7 mouse cellular contexts compared by ENCODE assay signal in genomic region chr16:92761968-92762521, GRCm38 (mm10).
DNase-seq lines count a peak whose midpoint lies in the region; ATAC-seq lines count a peak whose summit lies in the region.

No protein-coding gene starts in this region.

- no peak overlapping the region for H3K4me3 ChIP-seq in lung, embryonic 15.5 days

- ATAC-seq in lung, embryonic 15.5 days (ENCODE audit: borderline replicate concordance, extremely low read depth, low FRiP score, low TSS enrichment): peak; percentile 63; the same call in 1 of the 2 replicates

- peak overlapping the region; percentile 43 for H3K4me2 ChIP-seq in lung, embryonic 15.5 days

- no peaks in the 10 kb centered on the region for H3K27me3 ChIP-seq in lung, embryonic 15.5 days

- peak; percentile 20 for DNase-seq in layer of hippocampus, adult 11-12 months (ENCODE audit: low spot score)
- no peak for DNase-seq in layer of hippocampus, adult 8-10 months (ENCODE audit: low spot score in 2 of 2)
- peak; percentile 86 for DNase-seq in brain, adult 2 months (ENCODE audit: low read depth, low spot score)
- DNase-seq in cerebellum, adult 9-10 months: peak; percentile 68
- no peak for DNase-seq in retina, postnatal 1 day
- no peak for DNase-seq in adrenal gland, postnatal 10 days

- peaks cover 15% of the 10 kb centered on the region for H3K4me1 ChIP-seq in lung, embryonic 15.5 days

- 39% methylated on average over 15 of the region's 15 CpGs for WGBS in lung, embryonic 15.5 days

- H3K27ac ChIP-seq in lung, embryonic 15.5 days: 0 out of 2 replicates have a peak overlapping the region, but pooled peaks have one; percentile 4

- H3K36me3 ChIP-seq in lung, embryonic 15.5 days: no peaks in the 10 kb centered on the region

- H3K9me3 ChIP-seq in lung, embryonic 15.5 days: no peaks in the 10 kb centered on the region

- H3K9ac ChIP-seq in lung, embryonic 15.5 days: no peak overlapping the region

Comparison
In these comparisons a context has a peak if more than half of its experiments do, and no peak if none do; other contexts are left out.
1. DNase-seq: peak in layer of hippocampus, adult 11-12 months (single experiment), brain, adult 2 months (single experiment) and cerebellum, adult 9-10 months (single experiment); none in layer of hippocampus, adult 8-10 months (0 of 2), retina, postnatal 1 day (single experiment) and adrenal gland, postnatal 10 days (single experiment).